Mouse (Mus musculus): ENCODE results near the gene Bcl6. TPM values are rescaled to one million over a fixed set of nuclear protein-coding genes. Genes with fewer than 3 reads are reported as not detected.

Gene Bcl6
- polyA plus RNA-seq, 1 experiment from 2014 or later: 0.72 TPM

- no peak for ATAC-seq (ENCODE audit: low read depth)
- H3K27me3 ChIP-seq (ENCODE audit: control insufficient read depth, insufficient read depth, low read length): peaks cover 19% of the 10 kb centered on the region
- 6% methylated on average over 11 of the region's 11 CpGs for WGBS
Measured at GRCm38 (mm10) chr16:23980201-23980870, 8.3 kb downstream of the Bcl6 start.

GRCm38 (mm10) chr16:23979446-23979845, 9.2 kb downstream of the Bcl6 start:
- Histone ChIP-seq H3K4me3 (ENCODE audit: low read depth, low read length) (no peak overlapping the region), H3K9me3 (ENCODE audit: control insufficient read depth, low read length) (no peaks in the 10 kb centered on the region), H3K36me3 (ENCODE audit: control insufficient read depth, insufficient read depth, low read length) (no peaks in the 10 kb centered on the region), H3K27ac (ENCODE audit: low read depth, low read length) (no peak overlapping the region), H3K4me1 (ENCODE audit: control insufficient read depth, insufficient read depth, low read length) (peaks cover 23% of the 10 kb centered on the region), H3K27me3 (ENCODE audit: control insufficient read depth, insufficient read depth, low read length) (peaks cover 14% of the 10 kb centered on the region), H3K9ac (replicated peaks; ENCODE audit: low read depth, low read length) (no peak overlapping the region), H3K4me2 (ENCODE audit: low read depth, low read length) (no peak overlapping the region)
- WGBS: 89% methylated on average over 9 of the region's 9 CpGs
- no peak for ATAC-seq (ENCODE audit: low read depth)

More at GRCm38 (mm10) chr16:23980201-23980870, 8.3 kb downstream of the Bcl6 start:
- Histone ChIP-seq H3K4me1 (ENCODE audit: control insufficient read depth, insufficient read depth, low read length) (peaks cover 23% of the 10 kb centered on the region), H3K9me3 (ENCODE audit: control insufficient read depth, low read length) (no peaks in the 10 kb centered on the region), H3K4me3 (ENCODE audit: low read depth, low read length) (peak overlapping the region; percentile 37), H3K27ac (ENCODE audit: low read depth, low read length) (no peak overlapping the region), H3K36me3 (ENCODE audit: control insufficient read depth, insufficient read depth, low read length) (no peaks in the 10 kb centered on the region), H3K4me2 (ENCODE audit: low read depth, low read length) (peak overlapping the region; percentile 79), H3K9ac (replicated peaks; ENCODE audit: low read depth, low read length) (no peak overlapping the region)

GRCm38 (mm10) chr16:23978495-23978894, 10.2 kb downstream of the Bcl6 start:
- Histone ChIP-seq H3K9ac (replicated peaks; ENCODE audit: low read depth, low read length) (no peak overlapping the region), H3K27me3 (ENCODE audit: control insufficient read depth, insufficient read depth, low read length) (peaks cover 14% of the 10 kb centered on the region), H3K36me3 (ENCODE audit: control insufficient read depth, insufficient read depth, low read length) (no peaks in the 10 kb centered on the region), H3K9me3 (ENCODE audit: control insufficient read depth, low read length) (no peaks in the 10 kb centered on the region), H3K27ac (ENCODE audit: low read depth, low read length) (no peak overlapping the region), H3K4me2 (ENCODE audit: low read depth, low read length) (no peak overlapping the region), H3K4me3 (ENCODE audit: low read depth, low read length) (no peak overlapping the region), H3K4me1 (ENCODE audit: control insufficient read depth, insufficient read depth, low read length) (peaks cover 20% of the 10 kb centered on the region)
- WGBS: 74% methylated on average over 4 of the region's 4 CpGs
- no peak for ATAC-seq (ENCODE audit: low read depth)

GRCm38 (mm10) chr16:23977732-23978131, 10.9 kb downstream of the Bcl6 start:
- H3K4me1 ChIP-seq (ENCODE audit: control insufficient read depth, insufficient read depth, low read length): peaks cover 19% of the 10 kb centered on the region
- no peak overlapping the region for H3K4me3 ChIP-seq (ENCODE audit: low read depth, low read length)
- H3K4me2 ChIP-seq (ENCODE audit: low read depth, low read length): no peak overlapping the region
- H3K9ac ChIP-seq (replicated peaks; ENCODE audit: low read depth, low read length): no peak overlapping the region
- peaks cover 14% of the 10 kb centered on the region for H3K27me3 ChIP-seq (ENCODE audit: control insufficient read depth, insufficient read depth, low read length)
- ATAC-seq (ENCODE audit: low read depth): no peak
- WGBS: 87% methylated on average over 3 of the region's 3 CpGs
- H3K36me3 ChIP-seq (ENCODE audit: control insufficient read depth, insufficient read depth, low read length): no peaks in the 10 kb centered on the region
- H3K27ac ChIP-seq (ENCODE audit: low read depth, low read length): no peak overlapping the region
- H3K9me3 ChIP-seq (ENCODE audit: control insufficient read depth, low read length): no peaks in the 10 kb centered on the region

GRCm38 (mm10) chr16:23976196-23976595, 12.5 kb downstream of the Bcl6 start:
- no peak for ATAC-seq (ENCODE audit: low read depth)

GRCm38 (mm10) chr16:23973635-23974367, 14.9 kb downstream of the Bcl6 start:
- Histone ChIP-seq H3K4me1 (ENCODE audit: control insufficient read depth, insufficient read depth, low read length) (no peaks in the 10 kb centered on the region), H3K4me3 (ENCODE audit: low read depth, low read length) (no peak overlapping the region), H3K9me3 (ENCODE audit: control insufficient read depth, low read length) (no peaks in the 10 kb centered on the region), H3K9ac (replicated peaks; ENCODE audit: low read depth, low read length) (no peak overlapping the region), H3K36me3 (ENCODE audit: control insufficient read depth, insufficient read depth, low read length) (no peaks in the 10 kb centered on the region), H3K4me2 (ENCODE audit: low read depth, low read length) (no peak overlapping the region), H3K27ac (ENCODE audit: low read depth, low read length) (no peak overlapping the region), H3K27me3 (ENCODE audit: control insufficient read depth, insufficient read depth, low read length) (no peaks in the 10 kb centered on the region)
- WGBS: 88% methylated on average over 9 of the region's 9 CpGs
- ATAC-seq (ENCODE audit: low read depth): no peak

More at GRCm38 (mm10) chr16:23976196-23976595, 12.5 kb downstream of the Bcl6 start:
- Histone ChIP-seq H3K4me3 (ENCODE audit: low read depth, low read length) (no peak overlapping the region), H3K4me2 (ENCODE audit: low read depth, low read length) (no peak overlapping the region), H3K27ac (ENCODE audit: low read depth, low read length) (no peak overlapping the region), H3K27me3 (ENCODE audit: control insufficient read depth, insufficient read depth, low read length) (peaks cover 9% of the 10 kb centered on the region), H3K36me3 (ENCODE audit: control insufficient read depth, insufficient read depth, low read length) (no peaks in the 10 kb centered on the region), H3K9ac (replicated peaks; ENCODE audit: low read depth, low read length) (no peak overlapping the region), H3K4me1 (ENCODE audit: control insufficient read depth, insufficient read depth, low read length) (peaks cover 10% of the 10 kb centered on the region; the same call in 1 of the 2 replicates), H3K9me3 (ENCODE audit: control insufficient read depth, low read length) (no peaks in the 10 kb centered on the region)
- WGBS: 89% methylated on average over 2 of the region's 2 CpGs

GRCm38 (mm10) chr16:23972901-23973300, 15.8 kb downstream of the Bcl6 start:
- H3K27ac ChIP-seq (ENCODE audit: low read depth, low read length): no peak overlapping the region
- H3K4me3 ChIP-seq (ENCODE audit: low read depth, low read length): no peak overlapping the region
- ATAC-seq (ENCODE audit: low read depth): no peak
- no peak overlapping the region for H3K9ac ChIP-seq (replicated peaks; ENCODE audit: low read depth, low read length)
- no peaks in the 10 kb centered on the region for H3K4me1 ChIP-seq (ENCODE audit: control insufficient read depth, insufficient read depth, low read length)
- H3K36me3 ChIP-seq (ENCODE audit: control insufficient read depth, insufficient read depth, low read length): no peaks in the 10 kb centered on the region
- no peaks in the 10 kb centered on the region for H3K27me3 ChIP-seq (ENCODE audit: control insufficient read depth, insufficient read depth, low read length)
- 77% methylated on average over 11 of the region's 11 CpGs for WGBS
- no peaks in the 10 kb centered on the region for H3K9me3 ChIP-seq (ENCODE audit: control insufficient read depth, low read length)
- H3K4me2 ChIP-seq (ENCODE audit: low read depth, low read length): no peak overlapping the region

GRCm38 (mm10) chr16:23972126-23972740, 16.4 kb downstream of the Bcl6 start:
- Histone ChIP-seq H3K27ac (ENCODE audit: low read depth, low read length) (no peak overlapping the region), H3K27me3 (ENCODE audit: control insufficient read depth, insufficient read depth, low read length) (no peaks in the 10 kb centered on the region), H3K36me3 (ENCODE audit: control insufficient read depth, insufficient read depth, low read length) (no peaks in the 10 kb centered on the region), H3K4me1 (ENCODE audit: control insufficient read depth, insufficient read depth, low read length) (no peaks in the 10 kb centered on the region), H3K4me2 (ENCODE audit: low read depth, low read length) (no peak overlapping the region), H3K9me3 (ENCODE audit: control insufficient read depth, low read length) (no peaks in the 10 kb centered on the region), H3K4me3 (ENCODE audit: low read depth, low read length) (no peak overlapping the region), H3K9ac (replicated peaks; ENCODE audit: low read depth, low read length) (no peak overlapping the region)
- ATAC-seq (ENCODE audit: low read depth): no peak
- WGBS: 81% methylated on average over 20 of the region's 20 CpGs

GRCm38 (mm10) chr16:23969919-23970318, 18.7 kb downstream of the Bcl6 start:
- no peaks in the 10 kb centered on the region for H3K4me1 ChIP-seq (ENCODE audit: control insufficient read depth, insufficient read depth, low read length)
- 76% methylated on average over 14 of the region's 14 CpGs for WGBS
- no peak overlapping the region for H3K9ac ChIP-seq (replicated peaks; ENCODE audit: low read depth, low read length)
- H3K9me3 ChIP-seq (ENCODE audit: control insufficient read depth, low read length): no peaks in the 10 kb centered on the region
- H3K4me3 ChIP-seq (ENCODE audit: low read depth, low read length): no peak overlapping the region
- H3K4me2 ChIP-seq (ENCODE audit: low read depth, low read length): no peak overlapping the region
- H3K36me3 ChIP-seq (ENCODE audit: control insufficient read depth, insufficient read depth, low read length): no peaks in the 10 kb centered on the region
- ATAC-seq (ENCODE audit: low read depth): no peak
- H3K27ac ChIP-seq (ENCODE audit: low read depth, low read length): no peak overlapping the region
- H3K27me3 ChIP-seq (ENCODE audit: control insufficient read depth, insufficient read depth, low read length): no peaks in the 10 kb centered on the region

Data from neural tube, embryonic 14.5 days (tissue).